Mouse (Mus musculus) lung, postnatal 4 days (tissue): ENCODE data around the gene Aldh1b1.

Experiments
- DNase-seq, 2 experiments: peaks; one replicate each; pipeline ENCODE4 v3.0.0; 2021

The Aldh1b1 gene

DNA sequence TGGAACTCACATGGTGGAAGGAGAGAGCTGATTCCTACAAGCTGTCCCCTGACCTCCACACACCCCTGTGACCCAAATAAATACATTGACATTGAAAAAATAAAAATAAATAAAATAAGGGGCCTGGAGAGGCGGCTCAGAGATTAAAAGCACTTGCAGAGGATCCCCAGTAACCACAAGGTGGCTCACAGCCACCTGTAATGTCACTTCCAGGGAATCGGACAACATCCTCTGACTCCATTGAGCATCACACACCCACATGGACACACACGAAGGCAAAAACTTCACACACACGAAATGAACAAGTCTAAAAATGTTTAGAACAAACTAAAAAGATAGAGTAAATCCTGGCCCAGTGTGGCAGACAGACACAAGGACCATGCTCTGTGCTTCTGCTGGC is 12.1 kb upstream of the Aldh1b1 start:
- DNase-seq, result no peak

DNA sequence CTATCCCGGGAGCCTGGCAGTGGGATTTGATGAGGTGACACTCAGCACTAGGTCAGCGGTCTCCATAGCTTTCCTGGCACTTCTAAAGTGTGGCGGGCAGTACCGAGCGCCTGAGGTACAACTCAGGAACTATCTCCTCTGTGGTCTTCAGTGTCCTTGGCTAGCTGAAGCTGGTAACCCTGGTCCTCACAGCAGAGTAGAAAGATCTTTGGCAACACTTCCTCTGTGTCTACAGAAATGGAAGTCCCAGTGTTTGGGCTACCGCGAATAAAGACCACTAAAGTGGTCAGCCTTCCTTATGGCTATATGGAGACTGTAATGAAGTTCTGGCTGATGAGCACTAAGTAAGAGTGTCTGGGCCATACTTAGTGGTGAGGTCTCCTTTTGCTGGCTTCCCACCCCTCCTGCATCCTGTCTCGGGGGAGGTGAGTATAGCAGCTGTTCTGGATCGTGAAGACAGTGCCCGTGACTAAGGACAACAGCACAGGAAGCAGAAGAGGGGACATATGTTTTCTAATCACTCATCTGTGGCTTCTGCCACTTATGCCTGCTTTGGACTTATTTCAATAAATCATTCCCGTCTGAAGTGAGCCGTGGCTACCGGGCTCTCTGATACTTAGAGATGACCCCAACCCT is 10.3 kb upstream of the Aldh1b1 start:
- DNase-seq, result no peak

DNA sequence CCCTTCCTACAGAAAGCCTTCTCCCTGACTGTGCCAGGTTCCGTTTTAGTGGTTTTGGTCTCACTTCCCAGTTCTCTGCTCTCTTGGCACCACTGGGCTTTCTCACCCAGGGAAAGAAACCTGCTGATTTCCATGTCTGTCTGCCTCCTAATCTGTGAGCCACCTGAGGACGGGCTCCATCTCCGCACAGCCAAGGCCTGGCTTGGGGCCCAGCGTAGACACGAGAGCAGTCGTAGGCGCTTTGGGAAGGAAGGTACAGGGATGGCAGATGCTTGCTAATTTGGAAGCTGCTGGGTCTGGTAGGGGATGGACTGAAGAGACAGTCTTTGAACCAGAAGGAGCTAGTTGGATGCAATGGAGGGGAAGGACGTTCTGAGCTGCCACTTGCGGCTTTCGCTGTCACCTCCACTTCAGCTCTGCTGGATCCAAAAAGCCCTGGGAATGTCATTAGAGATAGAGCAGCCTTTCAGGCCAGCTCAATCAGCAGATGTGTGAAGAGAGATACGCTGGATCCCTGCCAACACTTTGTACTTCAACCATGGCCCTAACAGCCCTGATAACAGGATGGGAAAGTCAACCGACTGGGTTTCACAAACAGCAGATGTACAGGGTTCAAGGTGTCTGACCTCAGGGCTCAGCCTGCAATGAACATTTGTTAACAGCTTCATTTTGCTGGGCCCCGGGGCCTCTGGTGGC is 9.4 kb upstream of the Aldh1b1 start:
- DNase-seq, result no peak

DNA sequence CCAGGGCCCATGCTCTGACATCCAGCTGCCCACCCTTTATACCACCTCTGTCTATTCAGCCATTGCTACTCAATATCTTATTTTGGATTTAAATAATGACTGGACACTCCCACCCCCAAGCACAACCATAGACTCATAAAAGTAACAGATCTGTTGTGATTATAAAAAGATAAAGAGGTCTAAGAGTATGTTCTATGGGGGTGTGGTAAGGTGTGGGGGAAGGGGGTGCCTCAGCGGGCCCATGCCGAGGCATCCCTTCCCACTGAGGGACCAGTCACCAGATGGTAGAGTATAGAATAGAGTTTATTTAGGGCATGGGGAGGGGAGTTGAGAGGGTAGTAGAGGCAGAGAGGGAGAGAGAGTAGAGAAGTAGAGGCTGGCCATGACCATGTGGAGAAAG is 8.8 kb upstream of the Aldh1b1 start:
- DNase-seq, result no peak

DNA sequence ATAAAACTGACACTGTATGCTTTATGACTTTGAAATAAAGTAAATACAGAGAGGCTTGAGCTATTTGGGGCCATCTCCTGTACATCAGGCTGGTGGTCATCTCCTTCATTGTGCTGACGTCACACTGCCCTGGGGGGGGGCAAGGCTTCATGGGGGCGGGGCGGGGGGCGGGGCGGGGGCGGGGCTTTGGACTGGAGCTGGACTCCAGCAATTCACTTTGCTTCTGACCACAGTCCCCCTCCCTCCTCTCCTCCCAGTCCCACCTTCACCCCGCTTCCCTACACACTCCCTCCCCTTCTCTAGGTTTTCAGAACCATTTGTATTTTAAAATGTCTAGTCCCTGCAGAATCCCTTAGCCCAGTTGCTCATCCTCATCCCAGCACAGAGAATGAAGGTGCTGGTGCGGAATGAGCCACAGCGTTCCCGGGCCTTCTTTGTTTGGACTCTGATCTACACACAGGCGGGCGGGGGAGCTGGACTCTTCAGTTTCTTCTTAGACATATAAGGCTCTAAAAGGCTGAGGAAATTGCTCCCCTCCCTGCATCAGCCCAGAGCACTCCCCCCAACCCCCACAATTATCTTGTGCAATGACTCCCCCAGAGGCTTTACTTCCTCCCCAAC is 3.5 kb upstream of the Aldh1b1 start:
- peak in 1 of 2 experiments; percentile 17 for DNase-seq

DNA sequence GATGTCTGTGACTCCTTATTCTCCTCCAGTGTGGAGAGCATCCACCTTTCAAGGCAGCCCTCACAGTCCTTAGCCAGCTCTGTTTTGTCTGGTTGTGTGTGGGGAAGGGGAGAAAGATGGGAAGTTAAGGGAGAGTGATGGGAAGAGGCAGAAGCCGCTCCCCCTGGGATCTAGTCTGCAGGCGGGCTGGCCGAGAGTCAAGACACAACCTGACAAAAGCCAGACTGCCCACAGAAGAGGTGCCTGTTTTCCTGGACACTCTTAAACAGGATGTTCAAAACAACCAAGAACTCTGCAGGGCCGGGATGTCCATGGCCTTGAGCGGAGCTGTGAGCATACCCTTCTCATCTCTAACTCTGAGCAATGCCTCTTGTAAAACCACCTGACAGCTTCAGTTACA is 2.1 kb upstream of the Aldh1b1 start:
- no peak for DNase-seq

DNA sequence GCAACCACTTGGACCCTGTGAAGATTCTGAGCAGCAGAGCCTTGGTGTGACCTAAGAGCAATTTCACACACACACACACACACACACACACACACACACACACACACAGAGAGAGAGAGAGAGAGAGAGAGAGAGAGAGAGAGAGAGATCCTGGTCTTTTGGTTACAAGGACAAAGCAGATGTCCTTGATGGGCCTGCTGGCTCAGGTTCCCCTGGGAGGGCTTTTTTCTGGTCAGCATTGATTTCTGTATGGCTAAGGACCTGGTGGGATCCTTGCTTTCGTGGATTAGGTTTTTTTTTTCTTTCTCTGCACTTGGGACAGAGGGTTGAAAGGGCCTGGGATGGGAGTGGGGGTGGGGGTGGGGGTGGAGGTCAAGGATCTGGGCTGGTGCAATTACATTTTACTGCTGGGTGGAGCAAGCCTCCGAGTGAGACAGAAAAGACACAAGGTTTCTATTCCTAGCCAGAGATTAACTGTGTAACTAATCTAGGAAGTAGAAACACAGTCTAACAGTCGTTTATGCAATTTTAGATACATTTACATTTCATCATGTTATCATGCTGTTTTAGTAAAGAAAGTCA is 1.2 kb downstream of the Aldh1b1 start:
- DNase-seq, result no peak

DNA sequence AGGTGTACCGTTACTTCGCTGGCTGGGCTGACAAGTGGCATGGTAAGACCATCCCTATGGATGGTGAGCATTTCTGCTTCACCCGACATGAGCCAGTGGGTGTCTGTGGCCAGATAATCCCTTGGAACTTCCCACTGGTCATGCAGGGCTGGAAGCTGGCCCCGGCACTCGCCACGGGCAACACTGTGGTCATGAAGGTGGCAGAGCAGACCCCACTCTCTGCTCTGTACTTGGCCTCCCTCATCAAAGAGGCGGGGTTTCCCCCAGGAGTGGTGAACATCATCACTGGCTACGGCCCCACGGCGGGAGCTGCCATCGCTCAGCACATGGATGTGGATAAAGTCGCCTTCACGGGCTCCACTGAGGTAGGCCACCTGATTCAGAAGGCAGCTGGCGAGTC is 4.1 kb downstream of the Aldh1b1 start:
- DNase-seq, result no peak

DNA sequence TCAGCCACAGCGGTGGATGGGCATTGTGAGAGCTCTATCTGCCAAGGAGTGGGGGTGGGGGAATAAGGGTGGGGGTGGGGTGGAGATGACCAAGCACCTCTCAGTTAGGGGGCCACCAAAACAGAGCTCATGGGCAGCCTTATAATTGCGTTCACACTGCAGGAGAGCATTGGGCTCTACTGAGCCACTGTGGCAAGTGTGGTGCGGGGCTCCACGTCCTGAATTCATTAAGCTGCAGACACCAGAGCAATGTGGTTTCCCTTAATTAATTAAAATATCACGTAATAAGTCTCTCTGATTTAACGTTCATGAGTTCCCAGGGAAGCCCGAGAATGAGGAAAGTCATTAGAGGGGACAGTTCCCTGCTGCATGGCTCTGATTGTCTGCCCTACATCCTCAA is 9.2 kb downstream of the Aldh1b1 start:
- DNase-seq, result no peak

DNA sequence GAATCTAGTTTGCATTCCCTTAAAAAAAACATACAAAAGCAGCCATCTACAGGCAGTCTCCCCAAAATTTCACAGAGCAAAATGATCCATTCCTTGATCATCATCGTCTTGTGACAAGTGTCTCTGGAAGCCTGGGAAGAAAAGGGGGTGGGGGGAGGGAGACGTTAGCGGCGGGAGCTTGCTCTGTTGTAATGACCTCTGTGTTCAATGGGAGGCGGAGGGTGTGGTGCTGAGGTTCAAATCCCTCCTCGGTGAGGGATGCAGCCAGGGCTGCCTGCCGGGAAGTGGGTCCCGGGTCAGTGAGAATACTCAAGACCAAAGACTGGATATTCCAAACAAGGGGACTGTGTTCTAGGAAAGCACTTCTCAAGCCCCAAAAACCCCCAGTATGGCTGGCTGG is 12.4 kb downstream of the Aldh1b1 start:
- no peak for DNase-seq

DNA sequence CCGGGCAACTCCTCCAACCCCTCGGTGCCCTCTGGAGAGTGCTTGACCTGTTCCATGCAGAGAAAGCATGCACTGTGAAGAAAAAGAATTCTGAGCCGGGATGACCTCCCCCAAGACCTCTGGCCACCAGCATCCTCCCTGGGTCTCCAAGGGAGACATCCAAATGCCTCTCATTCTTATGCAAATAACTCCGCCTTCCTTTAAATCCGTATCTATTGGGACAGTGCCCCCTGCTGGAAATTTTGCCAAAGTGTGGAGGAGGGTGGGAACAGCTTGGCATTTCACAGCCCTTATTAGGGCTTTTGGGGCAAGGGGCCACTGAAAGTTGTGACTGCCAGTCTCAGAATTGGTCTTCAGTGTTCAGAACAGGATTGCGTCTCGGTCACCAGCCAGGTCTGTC is 16.7 kb downstream of the Aldh1b1 start:
- DNase-seq, result peak in 1 of 2 experiments; percentile 59

DNA sequence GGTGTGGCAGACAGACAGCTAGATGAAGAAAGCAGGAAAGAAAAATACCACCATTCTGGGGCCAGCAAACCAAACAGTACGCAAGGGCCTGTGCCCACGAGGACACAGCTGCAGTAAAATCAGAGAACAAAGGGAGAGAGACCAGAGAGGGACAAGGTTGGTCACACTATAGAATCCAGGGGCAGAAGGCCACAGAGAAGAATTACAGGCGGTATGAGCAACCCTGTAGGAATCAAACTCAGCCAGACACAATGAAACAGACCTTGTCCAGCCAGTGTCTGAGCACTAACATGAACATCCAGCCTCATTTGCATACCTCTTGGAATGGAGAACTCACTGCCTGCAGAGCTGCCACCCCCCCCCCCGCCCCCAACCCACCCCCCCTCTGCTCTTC is 20.0 kb downstream of the Aldh1b1 start:
- DNase-seq, result no peak

DNA sequence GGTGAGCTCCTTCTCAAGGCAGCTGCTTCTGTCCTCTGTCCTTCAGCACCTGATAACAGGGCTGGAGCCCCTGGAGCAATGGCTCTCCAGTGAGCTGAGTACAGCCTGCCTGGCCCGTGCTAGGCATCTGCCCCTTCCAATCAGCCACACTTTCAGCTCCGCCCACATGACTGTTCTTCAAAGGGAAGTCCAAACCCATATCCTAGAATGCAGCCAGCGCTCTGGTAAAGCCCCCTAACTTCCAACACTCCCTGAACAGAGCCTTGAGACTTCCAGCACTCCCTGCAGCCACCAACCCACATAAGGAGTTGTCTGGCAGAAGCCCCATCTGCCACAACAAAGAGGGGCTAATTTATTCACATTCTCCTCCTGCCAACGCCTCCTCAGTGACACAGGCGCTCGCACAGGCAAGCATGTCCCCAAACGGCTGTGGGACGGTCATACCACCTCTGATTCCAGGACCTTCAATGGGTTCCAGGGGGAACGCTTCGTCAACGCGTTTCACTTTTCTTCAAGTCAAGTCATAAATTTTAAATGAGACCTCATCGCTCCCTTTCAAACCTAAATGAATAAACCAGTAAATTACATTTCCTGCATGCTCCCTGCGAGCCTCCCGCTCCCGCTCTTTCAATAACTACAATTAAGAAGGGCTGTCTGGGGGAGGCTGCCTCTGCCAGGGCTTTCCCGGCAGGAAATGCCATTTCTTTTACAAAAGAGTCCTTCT is 20.5 kb downstream of the Aldh1b1 start:
- peak; percentile 43 to 44 for DNase-seq

DNA sequence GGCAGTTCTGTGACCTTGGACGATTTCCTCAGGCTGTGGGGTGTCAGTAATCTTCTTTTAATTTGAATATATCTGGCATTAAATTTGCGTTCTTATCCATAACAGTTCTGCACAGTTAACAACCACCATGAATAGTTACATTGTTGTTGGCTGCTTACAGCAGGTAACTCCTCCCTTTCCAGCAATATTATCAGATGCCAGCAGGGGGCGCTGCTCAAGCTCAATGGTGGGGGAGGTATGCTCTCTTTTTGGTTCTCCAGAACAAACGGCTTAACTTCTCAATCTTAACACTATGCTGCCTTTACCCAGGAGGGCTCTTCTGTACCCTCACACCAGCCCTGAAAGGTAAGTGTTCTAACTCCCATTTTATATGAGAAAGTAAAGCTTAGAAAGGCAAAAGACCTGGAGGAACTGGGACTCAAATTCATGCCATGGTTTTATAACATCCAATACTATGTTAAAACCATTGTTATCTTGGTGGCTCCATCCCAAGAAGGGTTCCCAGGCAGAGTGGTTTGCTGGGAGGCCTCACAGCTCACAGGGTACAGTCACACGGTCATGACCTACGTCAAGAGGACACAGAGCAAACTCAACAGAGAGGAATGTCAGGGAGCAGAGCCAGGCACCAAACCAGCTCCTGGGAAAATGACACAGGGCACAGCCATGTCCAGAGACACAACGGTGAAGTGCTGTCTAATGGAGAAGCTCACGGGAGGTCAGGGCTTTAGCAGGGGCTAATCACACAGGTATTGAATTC is 21.4 kb downstream of the Aldh1b1 start:
- DNase-seq, result peak; percentile 51 to 69

DNA sequence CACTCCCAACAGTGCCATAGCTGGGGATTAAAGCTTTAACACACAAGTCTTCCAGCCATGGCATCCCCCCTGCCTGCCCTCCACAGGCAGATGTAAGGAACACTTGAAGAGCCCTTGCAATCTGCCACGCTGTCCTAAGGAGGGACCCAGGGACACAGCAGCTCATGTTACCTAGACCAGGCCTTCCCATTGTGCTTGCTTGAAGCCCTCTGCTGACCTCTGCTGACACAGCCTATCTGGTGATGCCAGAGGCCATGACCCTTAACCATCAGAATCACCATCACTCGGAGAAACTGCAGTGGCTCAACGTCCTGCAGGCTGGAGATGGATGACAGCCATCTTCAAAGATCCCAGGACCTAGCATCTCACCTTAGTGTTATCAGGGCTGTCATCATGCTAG is 23.2 kb downstream of the Aldh1b1 start:
- DNase-seq, result no peak

DNA sequence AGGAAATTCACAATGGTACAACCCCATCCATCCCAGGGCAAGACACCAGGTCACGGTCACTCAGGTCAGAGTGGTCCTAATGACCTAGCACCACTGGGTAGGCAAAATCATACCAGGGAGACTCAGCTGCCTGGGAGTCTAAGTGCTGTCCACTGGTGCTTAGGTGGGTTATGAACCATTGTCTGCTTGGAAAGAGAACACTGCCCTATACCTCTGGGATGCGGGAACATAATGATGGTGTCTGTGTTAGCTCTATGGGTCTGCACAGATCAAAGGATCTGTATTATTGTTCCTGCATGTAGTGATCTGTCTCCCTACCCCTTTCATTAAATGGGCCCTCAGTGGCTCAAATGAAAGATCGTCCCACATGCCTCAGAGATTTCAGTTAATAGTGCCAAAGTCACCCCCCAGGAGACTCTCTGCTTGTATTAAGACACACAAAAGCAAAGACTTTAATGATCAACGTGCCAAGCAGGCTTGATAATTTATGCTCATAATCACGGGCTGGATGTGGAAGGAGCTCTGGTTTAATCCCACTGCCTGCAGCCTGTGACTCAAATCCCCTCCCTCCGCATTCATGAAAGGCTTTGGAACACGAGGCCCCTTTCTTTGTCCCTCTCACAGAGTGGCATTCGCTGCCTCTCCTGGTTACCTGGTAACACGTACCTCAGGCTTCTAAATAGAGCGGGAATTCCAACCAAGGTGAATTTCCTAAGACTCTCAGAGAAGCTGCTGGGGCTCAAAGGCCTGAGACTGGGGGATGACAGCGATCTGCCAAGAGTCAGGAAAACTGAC is 24.2 kb downstream of the Aldh1b1 start:
- no peak for DNase-seq

DNA sequence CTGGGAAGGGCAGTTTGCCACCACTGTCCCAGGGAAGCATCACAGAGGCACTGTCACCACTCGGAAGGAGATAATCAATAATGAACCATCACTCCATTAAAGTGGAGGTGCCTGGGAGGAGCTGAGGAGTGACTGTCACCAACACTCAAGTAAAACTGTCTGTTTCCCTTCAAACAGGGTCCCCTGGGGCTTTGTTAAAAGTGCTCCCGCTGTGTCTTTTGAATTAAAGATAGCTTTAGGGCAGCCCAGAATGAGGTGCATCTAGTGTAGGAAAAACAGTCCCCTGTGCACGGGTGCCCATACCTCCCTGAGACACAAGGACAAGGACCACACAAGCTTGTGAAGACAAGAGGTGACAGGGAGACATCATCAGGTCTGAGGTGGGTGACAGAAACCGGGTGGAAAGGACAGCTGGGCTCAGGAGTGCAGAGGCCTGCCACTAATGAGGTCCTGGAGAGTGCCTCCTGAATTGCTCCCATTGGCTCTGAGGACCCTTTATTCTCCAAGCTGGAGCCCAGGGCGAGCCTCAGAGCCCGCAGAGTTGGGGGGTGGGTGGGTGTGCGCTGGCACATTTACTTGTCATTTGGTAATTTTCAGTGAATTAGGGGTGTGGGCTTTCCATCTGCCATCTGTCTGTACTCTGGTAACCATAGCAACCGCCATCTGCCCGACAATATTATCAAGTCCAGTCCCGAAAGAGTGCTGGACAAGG is 25.4 kb downstream of the Aldh1b1 start:
- no peak for DNase-seq

DNA sequence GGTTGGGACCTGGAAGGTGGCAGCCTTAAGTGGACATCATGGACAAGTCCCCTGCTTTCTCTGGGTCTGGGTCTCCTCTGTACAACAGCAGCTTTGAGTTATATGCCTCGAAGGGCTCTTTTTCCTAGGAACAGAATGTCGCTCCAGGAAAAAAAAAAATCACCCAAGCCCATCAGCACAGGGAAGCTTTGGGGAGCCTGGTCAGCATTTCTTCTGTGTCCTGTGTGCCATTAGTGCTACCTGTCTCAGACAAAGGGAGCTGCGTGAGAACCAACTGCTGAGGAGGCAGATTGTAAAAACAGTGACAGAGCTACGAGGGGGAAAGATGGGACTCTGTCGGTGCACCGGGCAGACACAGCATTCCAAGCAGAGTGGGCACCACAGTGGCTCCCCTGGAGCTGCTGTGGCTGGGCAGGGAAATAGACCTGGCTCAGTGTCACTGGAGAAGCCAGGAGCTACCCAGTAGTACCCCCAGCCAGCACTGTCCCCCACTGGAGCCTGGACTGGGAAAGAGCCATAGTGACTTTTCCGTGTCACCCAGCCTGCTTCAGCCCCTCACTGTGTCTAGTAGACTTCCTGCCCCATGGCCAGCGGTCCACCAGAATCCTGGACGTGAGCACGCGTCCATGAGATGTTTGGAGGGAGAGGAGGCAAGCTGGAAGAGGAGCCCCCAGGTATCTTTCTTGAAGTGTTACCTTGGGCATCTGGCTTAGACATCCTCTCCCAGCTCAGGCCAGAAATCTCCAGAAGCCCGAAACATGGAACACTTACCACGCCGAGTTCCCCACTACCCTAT is 26.1 kb downstream of the Aldh1b1 start:
- DNase-seq, result no peak

DNA sequence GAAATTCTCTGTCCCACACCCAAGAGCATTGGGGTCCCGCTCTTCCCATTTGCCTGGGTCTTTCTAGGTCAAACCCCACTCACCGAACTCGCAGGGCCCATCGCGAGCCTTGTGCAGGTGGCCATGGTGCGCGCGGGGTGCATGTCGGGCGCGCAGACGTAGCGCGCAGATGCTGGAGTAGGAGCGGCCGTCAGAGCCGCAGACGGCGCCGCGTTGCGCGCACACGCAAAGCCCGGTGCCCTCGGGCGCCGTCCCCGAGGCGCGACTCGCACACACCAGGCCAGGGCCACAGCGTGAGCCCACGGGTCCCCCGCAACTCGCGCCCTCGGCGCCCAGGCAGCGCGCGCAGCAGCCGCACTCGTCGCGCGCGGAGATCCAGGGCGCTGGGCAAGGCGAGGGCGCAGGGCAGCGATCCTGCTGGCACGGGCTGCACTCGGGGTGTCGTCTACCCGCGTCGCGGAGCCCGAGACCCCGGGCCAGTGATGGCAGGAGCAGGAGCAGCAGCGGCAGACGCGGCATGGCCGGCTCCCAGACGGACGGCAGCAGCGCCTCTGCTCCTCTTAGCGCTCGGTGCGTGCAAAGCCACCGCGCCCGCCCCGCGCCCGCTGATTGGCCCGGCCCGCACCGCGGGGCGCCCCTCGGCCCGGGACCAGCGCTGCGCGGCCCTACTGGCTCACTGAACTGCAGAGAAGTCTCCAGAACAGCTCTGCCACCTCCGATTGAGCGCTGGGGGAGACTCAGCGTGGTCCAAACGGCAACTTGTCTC is 27.6 kb downstream of the Aldh1b1 start, which contains the start of gene Igfbpl1:
Igfbpl1 (minus strand) TSS at position 649 of the 766 bp plus-strand sequence.
- no peak for DNase-seq
